ENCODE assay signal across 9 mouse cellular contexts in the genomic region with DNA sequence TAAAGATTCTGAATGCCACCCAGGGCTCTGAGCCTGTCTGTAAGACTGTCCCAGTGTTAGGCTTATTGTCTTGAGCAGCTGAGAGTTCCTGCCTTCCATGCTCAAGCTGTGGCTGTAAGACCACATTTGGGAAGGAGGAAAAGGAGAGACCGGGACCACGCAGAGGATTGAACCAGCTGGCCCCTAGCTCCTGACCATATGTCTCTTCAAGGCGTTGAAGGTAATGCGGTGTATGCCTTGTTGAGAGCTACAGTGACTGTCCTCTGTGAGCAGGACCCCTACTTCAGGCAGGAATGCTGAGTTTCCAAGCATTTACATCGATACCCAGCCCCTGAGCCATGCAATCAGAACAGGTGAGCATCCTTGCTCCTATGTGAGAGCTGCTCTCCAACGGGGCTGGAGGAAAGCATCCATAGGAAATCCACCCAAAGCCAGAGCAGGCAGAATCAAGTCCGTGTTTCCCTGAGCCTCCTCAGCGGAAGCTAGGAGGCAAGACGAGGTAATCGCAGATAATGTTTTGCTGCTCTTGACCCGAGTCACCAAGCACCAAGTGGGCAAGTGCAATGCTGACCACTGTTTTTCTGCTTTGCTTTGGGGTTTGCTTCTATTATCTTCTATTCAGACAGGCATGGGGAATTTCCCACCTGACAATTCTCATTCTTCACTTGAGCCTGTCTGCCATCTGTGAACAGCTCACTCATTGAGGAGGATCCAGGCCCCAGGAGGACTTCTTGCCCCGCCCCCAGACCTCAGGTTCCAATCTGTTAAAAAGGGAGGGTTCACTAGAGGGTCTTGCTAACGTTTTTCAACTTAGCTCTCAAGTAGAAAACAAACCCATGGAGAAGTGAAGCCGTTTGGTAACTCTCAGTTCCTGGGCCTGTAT. TPM values are rescaled to one million over a fixed set of nuclear protein-coding genes. Genes with fewer than 3 reads are reported as not detected.
DNase-seq lines count a peak whose midpoint lies in the region; ATAC-seq lines count a peak whose summit lies in the region.
"Had no signal": no experiment of that assay in that cellular context is flagged by ENCODE, and none has a peak within 500 bp of the region (broad histone marks: within the 10 kb centered on the region; RNA-seq: fewer than 3 reads in every experiment).

No protein-coding gene starts in this region.

- WGBS in kidney, embryonic 16.5 days = 32% methylated on average over 14 of the region's 14 CpGs
- WGBS in forebrain, embryonic 16.5 days = 27% methylated on average over 14 of the region's 14 CpGs
- 26% methylated on average over 14 of the region's 14 CpGs for WGBS in midbrain, embryonic 14.5 days

- DNase-seq in kidney, postnatal 14 days = no peak
- peak; percentile 77 to 79 for DNase-seq in cerebellum, adult 18-20 months
- DNase-seq in midbrain, embryonic 14.5 days = peak; percentile 84
- DNase-seq in right cerebral cortex, postnatal 4 days = no peak
- no peak for DNase-seq in kidney, adult 9 months
- no peak for DNase-seq in adrenal gland, postnatal 36 days

- ATAC-seq in kidney, embryonic 16.5 days (ENCODE audit: low FRiP score, low TSS enrichment) = no peak
- ATAC-seq in forebrain, embryonic 16.5 days = peak; percentile 30
- peak; percentile 57; the same call in 1 of the 2 replicates for ATAC-seq in midbrain, embryonic 14.5 days (ENCODE audit: low FRiP score, low TSS enrichment)

- H3K4me3 ChIP-seq in kidney, embryonic 16.5 days (ENCODE audit: low read length) = peak overlapping the region; percentile 74
- peak overlapping the region; percentile 77 for H3K4me3 ChIP-seq in forebrain, embryonic 16.5 days (replicated peaks; ENCODE audit: low read length)
- H3K4me3 ChIP-seq in midbrain, embryonic 14.5 days (replicated peaks; ENCODE audit: low read depth, low read length) = peak overlapping the region; percentile 82

- H3K9ac ChIP-seq in kidney, embryonic 16.5 days (replicated peaks; ENCODE audit: low read length) = no peak overlapping the region
- H3K9ac ChIP-seq in forebrain, embryonic 16.5 days (replicated peaks; ENCODE audit: low read depth, low read length) = peak overlapping the region; percentile 47
- peak overlapping the region; percentile 48 for H3K9ac ChIP-seq in midbrain, embryonic 14.5 days (replicated peaks; ENCODE audit: low read length)

- H3K27ac ChIP-seq in kidney, embryonic 16.5 days (ENCODE audit: low read length) = no peak overlapping the region
- peak overlapping the region; percentile 90 for H3K27ac ChIP-seq in forebrain, embryonic 16.5 days (ENCODE audit: low read length)
- peak overlapping the region; percentile 86 for H3K27ac ChIP-seq in midbrain, embryonic 14.5 days (replicated peaks; ENCODE audit: low read depth, low read length)

- no peaks in the 10 kb centered on the region for H3K27me3 ChIP-seq in kidney, embryonic 16.5 days (ENCODE audit: insufficient read depth, low read length)
- no peaks in the 10 kb centered on the region for H3K27me3 ChIP-seq in forebrain, embryonic 16.5 days (replicated peaks; ENCODE audit: control insufficient read depth, insufficient read depth, low read length)
- no peaks in the 10 kb centered on the region for H3K27me3 ChIP-seq in midbrain, embryonic 14.5 days (ENCODE audit: control insufficient read depth, insufficient read depth, low read length)

- peaks cover 41% of the 10 kb centered on the region for H3K4me1 ChIP-seq in kidney, embryonic 16.5 days (ENCODE audit: insufficient read depth, low read length)
- H3K4me1 ChIP-seq in forebrain, embryonic 16.5 days (replicated peaks; ENCODE audit: control insufficient read depth, insufficient read depth, low read length) = peaks cover 50% of the 10 kb centered on the region
- H3K4me1 ChIP-seq in midbrain, embryonic 14.5 days (ENCODE audit: control insufficient read depth, insufficient read depth, low read length) = peaks cover 37% of the 10 kb centered on the region

- no peaks in the 10 kb centered on the region for H3K9me3 ChIP-seq in kidney, embryonic 16.5 days (ENCODE audit: low read length)
- no peaks in the 10 kb centered on the region for H3K9me3 ChIP-seq in forebrain, embryonic 16.5 days (ENCODE audit: control insufficient read depth, low read length)
- H3K9me3 ChIP-seq in midbrain, embryonic 14.5 days (ENCODE audit: control insufficient read depth, low read length) = no peaks in the 10 kb centered on the region

- H3K4me2 ChIP-seq in kidney, embryonic 16.5 days (replicated peaks; ENCODE audit: low read depth, low read length) = peak overlapping the region; percentile 78
- H3K4me2 ChIP-seq in forebrain, embryonic 16.5 days (ENCODE audit: low read length) = peak overlapping the region; percentile 91
- peak overlapping the region; percentile 96 for H3K4me2 ChIP-seq in midbrain, embryonic 14.5 days (ENCODE audit: low read length)

- peaks cover 4% of the 10 kb centered on the region for H3K36me3 ChIP-seq in kidney, embryonic 16.5 days (ENCODE audit: insufficient read depth, low read length)
- H3K36me3 ChIP-seq in forebrain, embryonic 16.5 days (ENCODE audit: control insufficient read depth, insufficient read depth) = no peaks in the 10 kb centered on the region
- H3K36me3 ChIP-seq in midbrain, embryonic 14.5 days (ENCODE audit: control insufficient read depth, insufficient read depth, low read length) = no peaks in the 10 kb centered on the region
- H3K36me3 ChIP-seq: G1E had no signal

RNA-seq across cellular contexts. Expression of a gene that starts 3.0 kb away (rescaled TPM):
- polyA plus RNA-seq in kidney, embryonic 16.5 days (2015; fragmentation: Nextera tagmentation; extraction: Ambion mirVana) = 3.2 and 3.6 TPM in 2 replicates
- polyA plus RNA-seq in forebrain, embryonic 16.5 days (2015; fragmentation: Nextera tagmentation; extraction: Ambion mirVana) = 12.5 and 15.7 TPM in 2 replicates
- polyA plus RNA-seq in midbrain, embryonic 14.5 days (2014; fragmentation: Nextera tagmentation; extraction: Ambion mirVana) = 5.4 and 9.2 TPM in 2 replicates
- total RNA-seq in adrenal gland, postnatal 36 days (2021) = 1 to 10 TPM; 5.6 to 7.7 TPM
- polyA plus RNA-seq: G1E had no signal

Comparison
In these comparisons a context has a peak if more than half of its experiments do, and no peak if none do; other contexts are left out.
1. DNase-seq: peak in cerebellum, adult 18-20 months (2 of 2) and midbrain, embryonic 14.5 days (single experiment); none in kidney, postnatal 14 days (single experiment), right cerebral cortex, postnatal 4 days (single experiment), kidney, adult 9 months (single experiment) and adrenal gland, postnatal 36 days (0 of 2).
2. Peak in every context shown above with its lines, with median percentiles within 50 percentile points of each other: H3K4me2 ChIP-seq and H3K4me3 ChIP-seq.